Mouse (Mus musculus) layer of hippocampus, adult 2 months (tissue): Measurements from ENCODE around the gene Pgm1. TPM values are rescaled to one million over a fixed set of nuclear protein-coding genes. Genes with fewer than 3 reads are reported as not detected.

ENCODE experiments used
- DNase-seq, 2 experiments: peaks; one replicate each; pipeline ENCODE4 v3.0.0; 2022; ENCODE audit warnings: low spot score in 2 of 2
- H3K27ac ChIP-seq: fragments of 200-600 bp; 2 replicates; pipeline ENCODE4 v1.8.1; 2022
- H3K4me3 ChIP-seq: fragments of 200-600 bp; 2 replicates; pipeline ENCODE4 v1.8.1; 2022; ENCODE audit warnings: mild to moderate bottlenecking
- CTCF ChIP-seq: fragments of 200-600 bp; conservative IDR thresholded peaks from 2 replicates; pipeline ENCODE4 v1.8.1; 2022; ENCODE audit warnings: antibody characterized with exemption, mild to moderate bottlenecking, moderate library complexity
- total RNA-seq, 2 experiments: library from RNA; stranded (reverse); gene quantifications; 2 replicates each; pipeline ENCODE4 v1.2.3; 2021

The Pgm1 gene
- total RNA-seq, 2 experiments from 2014 or later = 62.4 to 63.0 TPM

- Histone ChIP-seq H3K4me3 (no peak overlapping the region), H3K27ac (no peak overlapping the region)
- no peak for DNase-seq
- no peak for TF ChIP-seq CTCF
Measured at GRCm38 (mm10) chr4:99939711-99940505, 10.7 kb downstream of the Pgm1 start.

GRCm38 (mm10) chr4:99941655-99942414 is 12.6 kb downstream of the Pgm1 start:
- DNase-seq = no peak
- Histone ChIP-seq H3K4me3 (no peak overlapping the region), H3K27ac (no peak overlapping the region)
- peak; percentile 64 for TF ChIP-seq CTCF

- no peak for DNase-seq
- no peak for TF ChIP-seq CTCF
- no peak overlapping the region for H3K27ac ChIP-seq
- H3K4me3 ChIP-seq = no peak overlapping the region
Measured at GRCm38 (mm10) chr4:99944606-99945005, 15.4 kb downstream of the Pgm1 start.

- DNase-seq = no peak
- no peak overlapping the region for H3K4me3 ChIP-seq
- no peak overlapping the region for H3K27ac ChIP-seq
- no peak for TF ChIP-seq CTCF
Measured at GRCm38 (mm10) chr4:99945011-99945410, 15.8 kb downstream of the Pgm1 start.

GRCm38 (mm10) chr4:99946516-99946915 is 17.3 kb downstream of the Pgm1 start:
- no peak for DNase-seq
- Histone ChIP-seq H3K4me3 (no peak overlapping the region), H3K27ac (no peak overlapping the region)
- TF ChIP-seq CTCF = no peak

GRCm38 (mm10) chr4:99947192-99947591 is 18.0 kb downstream of the Pgm1 start:
- Histone ChIP-seq H3K4me3 (no peak overlapping the region), H3K27ac (no peak overlapping the region)
- TF ChIP-seq CTCF = peak; percentile 87
- peak in 1 of 2 experiments; percentile 41 for DNase-seq

GRCm38 (mm10) chr4:99947896-99948295 is 18.7 kb downstream of the Pgm1 start:
- TF ChIP-seq CTCF = no peak

GRCm38 (mm10) chr4:99953904-99954303 is 24.7 kb downstream of the Pgm1 start:
- Histone ChIP-seq H3K4me3 (no peak overlapping the region), H3K27ac (peak overlapping the region; percentile 46; the same call in 1 of the 2 replicates)
- DNase-seq = no peak
- no peak for TF ChIP-seq CTCF

More at GRCm38 (mm10) chr4:99947896-99948295, 18.7 kb downstream of the Pgm1 start:
- no peak overlapping the region for H3K27ac ChIP-seq
- H3K4me3 ChIP-seq = no peak overlapping the region
- DNase-seq = no peak

GRCm38 (mm10) chr4:99955396-99955795 is 26.2 kb downstream of the Pgm1 start:
- no peak for DNase-seq
- Histone ChIP-seq H3K4me3 (no peak overlapping the region), H3K27ac (no peak overlapping the region)
- no peak for TF ChIP-seq CTCF

- no peak for TF ChIP-seq CTCF
- DNase-seq = no peak
- no peak overlapping the region for H3K27ac ChIP-seq
- no peak overlapping the region for H3K4me3 ChIP-seq
Measured at GRCm38 (mm10) chr4:99957186-99957585, 28.0 kb downstream of the Pgm1 start.

- no peak for DNase-seq
- H3K4me3 ChIP-seq = no peak overlapping the region
- no peak for TF ChIP-seq CTCF
- H3K27ac ChIP-seq = no peak overlapping the region
Measured at GRCm38 (mm10) chr4:99958084-99958815, 29.0 kb downstream of the Pgm1 start.

GRCm38 (mm10) chr4:99959308-99959707 is 30.1 kb downstream of the Pgm1 start:
- no peak overlapping the region for H3K4me3 ChIP-seq
- TF ChIP-seq CTCF = no peak
- no peak for DNase-seq
- no peak overlapping the region for H3K27ac ChIP-seq

- no peak for TF ChIP-seq CTCF
- DNase-seq = no peak
Measured at GRCm38 (mm10) chr4:99966555-99966954, 37.3 kb downstream of the Pgm1 start.

More at GRCm38 (mm10) chr4:99966555-99966954, 37.3 kb downstream of the Pgm1 start:
- Histone ChIP-seq H3K27ac (no peak overlapping the region), H3K4me3 (no peak overlapping the region)
